Mouse (Mus musculus) CH12.LX (cell line): Measurements from ENCODE around the gene Gpx3. TPM values are rescaled to one million over a fixed set of nuclear protein-coding genes. Genes with fewer than 3 reads are reported as not detected.

Experiments
- DNase-seq: peaks from one replicate; pipeline ENCODE4 v3.0.0-alpha.2; 2013; ENCODE audit errors: extremely low read depth
- H3K27ac ChIP-seq: 2 replicates; pipeline ENCODE4 v1.5.1; 2012; ENCODE audit warnings: low read depth, mild to moderate bottlenecking, control low read depth, moderate library complexity; ENCODE audit not compliant: insufficient read depth
- H3K27me3 ChIP-seq: replicated peaks from 2 replicates; pipeline ENCODE3; 2012; ENCODE audit warnings: inconsistent platforms
- H3K36me3 ChIP-seq, 2 experiments: replicated peaks in 1 of 2; 2 replicates each; pipeline versions ENCODE3 to v1.6.1; 2012; ENCODE audit warnings: inconsistent platforms in 1 of 2, low read length in 1 of 2, mild to moderate bottlenecking in 1 of 2, mixed read lengths in 1 of 2, moderate library complexity in 1 of 2; ENCODE audit not compliant: control insufficient read depth in 1 of 2, insufficient read depth in 1 of 2
- H3K4me1 ChIP-seq, 2 experiments: 2 replicates each; pipeline ENCODE4 v1.6.1; 2012; ENCODE audit warnings: inconsistent platforms in 1 of 2, moderate library complexity in 1 of 2; ENCODE audit not compliant: insufficient read depth in 2 of 2, control insufficient read depth in 1 of 2
- H3K4me2 ChIP-seq: 2 replicates; pipeline ENCODE4 v1.6.1; 2012; ENCODE audit warnings: low read depth, mild to moderate bottlenecking, control low read depth; ENCODE audit not compliant: poor library complexity, insufficient read depth, severe bottlenecking
- H3K4me3 ChIP-seq, 3 experiments: fragments of 150-350 bp in 1 of 3; sonication (generic) in 1 of 3; replicated peaks in 1 of 3; 2 replicates each; pipeline versions ENCODE3 to v1.5.1; 2011 to 2012; ENCODE audit warnings: low read depth in 2 of 3, low read length in 2 of 3, mild to moderate bottlenecking in 2 of 3, moderate library complexity in 2 of 3, control low read depth in 1 of 3, improper control_type of control experiment in 1 of 3, inconsistent platforms in 1 of 3, mixed read lengths in 1 of 3; ENCODE audit not compliant: poor library complexity in 1 of 3
- H3K79me2 ChIP-seq: replicated peaks from 2 replicates; pipeline ENCODE4 v1.6.1; 2012; ENCODE audit warnings: mild to moderate bottlenecking, moderate library complexity; ENCODE audit not compliant: control insufficient read depth, poor library complexity, insufficient read depth, severe bottlenecking; ENCODE audit errors: extremely low read depth
- H3K9ac ChIP-seq: 2 replicates; pipeline ENCODE4 v1.6.1; 2012; ENCODE audit warnings: low read depth, mild to moderate bottlenecking, control low read depth, moderate library complexity; ENCODE audit not compliant: insufficient read depth
- H3K9me3 ChIP-seq: replicated peaks from 2 replicates; pipeline ENCODE3; 2012; ENCODE audit warnings: low read length, inconsistent platforms, mixed read lengths
- CHD2 ChIP-seq: IDR thresholded peaks from 2 replicates; pipeline ENCODE4 v1.6.1; 2011; ENCODE audit warnings: low read length, improper control_type of control experiment
- CTCF ChIP-seq, 2 experiments: IDR thresholded peaks in 1 of 2; conservative IDR thresholded peaks in 1 of 2; 2 replicates each; pipeline ENCODE4 v1.5.1; 2011 to 2012; ENCODE audit warnings: low read depth in 2 of 2, low read length in 2 of 2, improper control_type of control experiment in 1 of 2, inconsistent platforms in 1 of 2, mild to moderate bottlenecking in 1 of 2, moderate library complexity in 1 of 2
- ELF1 ChIP-seq: IDR thresholded peaks from 2 replicates; pipeline ENCODE4 v1.6.1; 2014; ENCODE audit warnings: low read depth, mild to moderate bottlenecking, inconsistent platforms, low read length, improper control_type of control experiment
- EP300 ChIP-seq: IDR thresholded peaks from 2 replicates; pipeline ENCODE4 v1.6.1; 2011; ENCODE audit warnings: low read length, improper control_type of control experiment
- ETS1 ChIP-seq: conservative IDR thresholded peaks from 2 replicates; pipeline ENCODE4 v1.6.1; 2012; ENCODE audit warnings: low read depth, mild to moderate bottlenecking, inconsistent platforms, low read length, improper control_type of control experiment, moderate library complexity
- GABPA ChIP-seq: IDR thresholded peaks from 2 replicates; pipeline ENCODE4 v1.6.1; 2012; ENCODE audit warnings: low read depth, low read length, improper control_type of control experiment, inconsistent platforms; ENCODE audit not compliant: insufficient replicate concordance
- JUN ChIP-seq: IDR thresholded peaks from 2 replicates; pipeline ENCODE4 v1.6.1; 2011; ENCODE audit warnings: low read depth, mild to moderate bottlenecking, low read length, improper control_type of control experiment, moderate library complexity; ENCODE audit not compliant: insufficient read depth
- JUND ChIP-seq: conservative IDR thresholded peaks from 2 replicates; pipeline ENCODE4 v1.6.1; 2011; ENCODE audit warnings: low read depth, low read length, improper control_type of control experiment
- MAFK ChIP-seq: IDR thresholded peaks from 2 replicates; pipeline ENCODE4 v1.6.1; 2011; ENCODE audit warnings: low read length, improper control_type of control experiment; ENCODE audit not compliant: insufficient replicate concordance
- MAZ ChIP-seq: IDR thresholded peaks from 2 replicates; pipeline ENCODE4 v1.6.1; 2012; ENCODE audit warnings: low read depth, mild to moderate bottlenecking, inconsistent platforms, low read length, improper control_type of control experiment, moderate library complexity
- MEF2A ChIP-seq: IDR thresholded peaks from 2 replicates; pipeline ENCODE4 v1.6.1; 2014; ENCODE audit warnings: low read depth, mild to moderate bottlenecking, inconsistent platforms, low read length, improper control_type of control experiment, borderline replicate concordance
- MXI1 ChIP-seq: IDR thresholded peaks from 2 replicates; pipeline ENCODE4 v1.6.1; 2011; ENCODE audit warnings: mild to moderate bottlenecking, low read depth, low read length, improper control_type of control experiment
- POLR2A ChIP-seq: IDR thresholded peaks from 2 replicates; pipeline ENCODE4 v1.6.1; 2011; ENCODE audit warnings: low read depth, mild to moderate bottlenecking, improper control_type of control experiment, low read length
- POLR2AphosphoS2 ChIP-seq: IDR thresholded peaks from 2 replicates; pipeline ENCODE4 v1.6.1; 2011; ENCODE audit warnings: low read depth, low read length, improper control_type of control experiment
- RAD21 ChIP-seq: IDR thresholded peaks from 2 replicates; pipeline ENCODE4 v1.6.1; 2011; ENCODE audit warnings: low read depth, mild to moderate bottlenecking, low read length, improper control_type of control experiment, moderate library complexity
- TBP ChIP-seq: conservative IDR thresholded peaks from 2 replicates; pipeline ENCODE4 v1.6.1; 2011; ENCODE audit warnings: low read depth, low read length, improper control_type of control experiment
- TCF12 ChIP-seq: IDR thresholded peaks from 2 replicates; pipeline ENCODE4 v1.6.1; 2014; ENCODE audit warnings: low read depth, mild to moderate bottlenecking, inconsistent platforms, low read length, improper control_type of control experiment
- UBTF ChIP-seq: IDR thresholded peaks from 2 replicates; pipeline ENCODE4 v1.6.1; 2012; ENCODE audit warnings: low read depth, mild to moderate bottlenecking, inconsistent platforms, low read length, improper control_type of control experiment, moderate library complexity
- ZC3H11A ChIP-seq: IDR thresholded peaks from 2 replicates; pipeline ENCODE4 v1.6.1; 2012; ENCODE audit warnings: low read depth, mild to moderate bottlenecking, inconsistent platforms, low read length, improper control_type of control experiment
- ZKSCAN1 ChIP-seq: IDR thresholded peaks from 2 replicates; pipeline ENCODE4 v1.6.1; 2012; ENCODE audit warnings: low read depth, inconsistent platforms, low read length, improper control_type of control experiment, borderline replicate concordance
- ZMIZ1 ChIP-seq: IDR thresholded peaks from 2 replicates; pipeline ENCODE4 v1.6.1; 2012; ENCODE audit warnings: low read depth, mild to moderate bottlenecking, inconsistent platforms, low read length, improper control_type of control experiment
- ZNF384 ChIP-seq: IDR thresholded peaks from 2 replicates; pipeline ENCODE4 v1.6.1; 2012; ENCODE audit warnings: low read depth, low read length, improper control_type of control experiment, inconsistent platforms
- dilution Hi-C: fragments of 300-500 bp; cut with MboI; formaldehyde crosslinking; loops from 2 replicates; pipeline ENCODE4 v1.14.3; 2020; ENCODE audit warnings: low sequenced_read_pairs; ENCODE audit not compliant: extremely low pct_unique_long_range_greater_than_20kb, extremely low pct_ligation_motif_present
- in situ Hi-C: fragments of 300-500 bp; cut with MboI; formaldehyde crosslinking; loops from 3 replicates; pipeline ENCODE4 v1.14.3; 2019; ENCODE audit warnings: low sequenced_read_pairs, low pct_ligation_motif_present, low pct_unique_long_range_greater_than_20kb, mixed read lengths
- polyA plus RNA-seq: library from polyadenylated mRNA; unstranded; fragments of >175 nt; gene quantifications from 2 replicates; pipeline ENCODE4 v1.2.1, GENCODE M21; 2012; ENCODE audit warnings: low read depth; ENCODE audit not compliant: insufficient read length
- total RNA-seq, 2 experiments: library from RNA; depleted of rRNA; stranded (reverse); fragments of 300-350 nt in 1 of 2; fragments of >200 nt in 1 of 2; gene quantifications; 2 replicates each; pipeline ENCODE4 v1.2.3; 2012 to 2014

Gpx3 gene
- total and polyA plus RNA-seq, 3 experiments, result 0.63 TPM; not detected in 2

DNA sequence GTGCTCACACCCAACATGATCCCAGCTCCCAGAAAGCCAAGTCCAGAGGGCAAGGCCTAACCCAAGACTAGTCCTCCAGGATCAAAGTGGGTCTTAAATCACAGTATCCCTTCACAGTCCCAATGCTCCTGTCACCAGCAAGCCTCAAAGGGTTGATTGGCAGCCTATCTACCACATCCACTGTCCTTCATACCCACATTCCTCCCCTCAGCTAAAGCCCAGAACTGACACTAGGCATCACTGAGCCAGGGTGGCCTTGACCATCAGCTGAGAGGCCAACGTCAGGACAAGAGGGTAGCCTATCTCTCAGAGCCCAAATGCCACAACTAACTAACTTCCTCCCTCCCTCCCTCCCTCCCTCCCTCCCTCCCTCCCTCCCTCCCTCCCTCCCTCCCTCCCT, 47.5 kb downstream of the Gpx3 start:
- TF ChIP-seq TCF12 (no peak), ELF1 (no peak), UBTF (no peak), ZC3H11A (no peak), MEF2A (no peak), MAFK (no peak), EP300 (no peak), CHD2 (no peak), JUN (no peak), TBP (no peak)
- Histone ChIP-seq H3K4me1 (peaks cover 38 to 88% of the 10 kb centered on the region in 2 experiments), H3K36me3 (peaks cover 45 to 71% of the 10 kb centered on the region in 2 experiments), H3K9ac (no peak overlapping the region), H3K9me3 (no peaks in the 10 kb centered on the region), H3K4me3 (peak overlapping the region in 1 of 3 experiments; percentile 23), H3K27me3 (no peaks in the 10 kb centered on the region), H3K4me2 (no peak overlapping the region), H3K79me2 (peaks cover 86% of the 10 kb centered on the region), H3K27ac (peak overlapping the region; percentile 53)
- DNase-seq, result no peak
- in situ Hi-C loops (no loop called here), dilution Hi-C loops (no loop called here)

DNA sequence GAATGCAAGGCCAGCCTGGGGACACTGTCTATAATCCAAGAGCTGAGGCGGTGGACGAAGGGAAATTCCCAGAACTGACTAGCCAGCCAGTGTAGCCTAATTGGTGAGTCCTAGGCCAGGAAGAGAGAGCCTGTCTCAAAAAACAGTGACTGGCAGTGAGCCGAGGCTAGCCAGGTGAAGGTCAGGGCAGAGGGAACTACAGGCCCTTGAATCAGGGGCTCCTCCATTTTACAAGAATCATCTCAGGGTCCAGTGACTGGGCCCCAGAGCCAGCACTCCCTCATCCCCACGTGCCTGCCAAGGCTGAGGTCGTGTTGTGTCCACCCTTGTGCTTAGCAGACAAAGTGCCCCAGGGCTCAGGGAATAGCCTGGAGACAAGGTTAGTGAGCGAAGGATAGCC, 48.4 kb downstream of the Gpx3 start:
- Histone ChIP-seq H3K36me3 (peaks cover 38 to 64% of the 10 kb centered on the region in 2 experiments), H3K79me2 (peaks cover 88% of the 10 kb centered on the region), H3K9me3 (no peaks in the 10 kb centered on the region), H3K4me1 (peaks cover 33 to 81% of the 10 kb centered on the region in 2 experiments), H3K27me3 (no peaks in the 10 kb centered on the region), H3K27ac (no peak overlapping the region), H3K9ac (no peak overlapping the region), H3K4me3 (no peak overlapping the region), H3K4me2 (no peak overlapping the region)
- dilution Hi-C loops (no loop called here), in situ Hi-C loops (no loop called here)
- TF ChIP-seq MXI1 (no peak), ZNF384 (no peak), POLR2AphosphoS2 (no peak), ZC3H11A (no peak), UBTF (no peak), CTCF (conservative IDR thresholded peaks at IDR 0.05 in 1 of 2, IDR thresholded peaks at IDR 0.05 in 1 of 2; ENCODE audit: low read depth in 2 of 2, low read length in 2 of 2) (no peak), ZKSCAN1 (no peak), ZMIZ1 (no peak), ETS1 (no peak), MAZ (no peak), POLR2A (no peak), GABPA (no peak), RAD21 (no peak), JUND (no peak)
- no peak for DNase-seq
